Mouse (Mus musculus) G1E (cell line): ENCODE results near the gene Morc3.

ENCODE experiments used
- CTCF ChIP-seq: IDR thresholded peaks from 2 replicates; pipeline ENCODE4 v1.5.1; 2012; ENCODE audit warnings: low read depth, low read length, inconsistent platforms, mixed read lengths
- GATA1 ChIP-seq: IDR thresholded peaks from 2 replicates; pipeline ENCODE4 v1.6.1; 2012; ENCODE audit warnings: borderline replicate concordance, low read length, inconsistent platforms, mixed read lengths
- POLR2AphosphoS5 ChIP-seq: IDR thresholded peaks from 2 replicates; pipeline ENCODE4 v1.6.1; 2012; ENCODE audit warnings: low read depth, low read length, inconsistent platforms; ENCODE audit not compliant: insufficient replicate concordance
- TAL1 ChIP-seq: conservative IDR thresholded peaks from 2 replicates; pipeline ENCODE4 v1.6.1; 2012; ENCODE audit warnings: low read depth, low read length, inconsistent platforms, mixed read lengths

- TF ChIP-seq CTCF = no peak
- no peak for TF ChIP-seq POLR2AphosphoS5
- TF ChIP-seq TAL1 = no peak
- TF ChIP-seq GATA1 = no peak
These were observed 10.2 kb upstream of the Morc3 start for GRCm38 (mm10) chr16:93821706-93822105.
